Mouse (Mus musculus) heart, adult 2 months (tissue): ENCODE measurements around the gene Trim33. TPM values are rescaled to one million over a fixed set of nuclear protein-coding genes. Genes with fewer than 3 reads are reported as not detected.
A peak's percentile ranks its signal among the peaks of the same experiment; 100 is the strongest.

ENCODE experiments used
- DNase-seq, 2 experiments: peaks; one replicate each; pipeline ENCODE4 v3.0.0; 2021
- H3K27ac ChIP-seq: fragments of 200-600 bp; 2 replicates; pipeline ENCODE4 v1.8.1; 2022
- H3K27me3 ChIP-seq: fragments of 200-500 bp; 2 replicates; pipeline ENCODE4 v1.6.1; 2012; ENCODE audit warnings: mild to moderate bottlenecking, low read length, inconsistent platforms, mixed read lengths; ENCODE audit not compliant: control insufficient read depth, insufficient read depth
- H3K36me3 ChIP-seq: fragments of 200-500 bp; 2 replicates; pipeline ENCODE4 v1.6.1; 2012; ENCODE audit warnings: low read length, inconsistent platforms; ENCODE audit not compliant: control insufficient read depth, insufficient read depth
- H3K4me1 ChIP-seq: fragments of 200-500 bp; 2 replicates; pipeline ENCODE4 v1.6.1; 2011; ENCODE audit warnings: low read length; ENCODE audit not compliant: control insufficient read depth, insufficient read depth
- H3K4me3 ChIP-seq: fragments of 200-600 bp; 2 replicates; pipeline ENCODE4 v1.8.1; 2022
- H3K79me2 ChIP-seq: fragments of 200-500 bp; replicated peaks from 2 replicates; pipeline ENCODE4 v1.6.1; 2012; ENCODE audit warnings: mild to moderate bottlenecking, inconsistent platforms, low read length, moderate library complexity, mixed read lengths; ENCODE audit not compliant: control insufficient read depth, insufficient read depth
- H3K9ac ChIP-seq: fragments of 200-500 bp; 2 replicates; pipeline ENCODE4 v1.6.1; 2012; ENCODE audit warnings: low read depth, mild to moderate bottlenecking, control low read depth, inconsistent platforms, low read length, mixed read lengths
- CTCF ChIP-seq: fragments of 200-600 bp; IDR thresholded peaks from 2 replicates; pipeline ENCODE4 v1.8.1; 2022; ENCODE audit warnings: antibody characterized with exemption, mild to moderate bottlenecking, moderate library complexity
- EP300 ChIP-seq: fragments of 200-500 bp; IDR thresholded peaks from 2 replicates; pipeline ENCODE4 v1.6.1; 2011; ENCODE audit warnings: low read depth, low read length, control low read depth; ENCODE audit not compliant: insufficient read depth
- POLR2A ChIP-seq: fragments of 200-500 bp; IDR thresholded peaks from 2 replicates; pipeline ENCODE4 v1.6.1; 2011; ENCODE audit warnings: mild to moderate bottlenecking, low read depth, low read length, control low read depth; ENCODE audit not compliant: insufficient read depth
- WGBS: fragments of 180-500 bp; shearing (Covaris S2); methylation state at CpG from one replicate; pipeline ENCODE4 v1.1.7; 2018; 5-methylcytosine and 5-hydroxymethylcytosine counted together
- intact Hi-C: fragments of 180-260 bp; cut with DNase I; formaldehyde crosslinking; loops from one replicate; pipeline ENCODE4 v1.15.1; 2025
- long read RNA-seq: library from polyadenylated mRNA; stranded (forward); transcript quantifications from one replicate; pipeline ENCODE4 v2.0.0, GENCODE M21; 2021
- polyA plus RNA-seq: library from polyadenylated mRNA; depleted of rRNA; stranded (reverse); fragments of >200 nt; gene quantifications from 2 replicates; pipeline ENCODE4 v1.2.3, GENCODE M21; 2012; rRNA removed
- total RNA-seq, 2 experiments: library from RNA; stranded (reverse); gene quantifications; 2 replicates each; pipeline ENCODE4 v1.2.3; 2021

Trim33 gene
- total RNA-seq (10 to 100 TPM; 13.5 to 14.4 TPM), polyA plus RNA-seq (4.6 and 10.5 TPM in 2 replicates)
- long read RNA-seq, partial matches to known transcripts, result 1 of 1 reads
- long read RNA-seq, other reads (novel, unspliced or antisense), result 0 of 1 reads

DNA sequence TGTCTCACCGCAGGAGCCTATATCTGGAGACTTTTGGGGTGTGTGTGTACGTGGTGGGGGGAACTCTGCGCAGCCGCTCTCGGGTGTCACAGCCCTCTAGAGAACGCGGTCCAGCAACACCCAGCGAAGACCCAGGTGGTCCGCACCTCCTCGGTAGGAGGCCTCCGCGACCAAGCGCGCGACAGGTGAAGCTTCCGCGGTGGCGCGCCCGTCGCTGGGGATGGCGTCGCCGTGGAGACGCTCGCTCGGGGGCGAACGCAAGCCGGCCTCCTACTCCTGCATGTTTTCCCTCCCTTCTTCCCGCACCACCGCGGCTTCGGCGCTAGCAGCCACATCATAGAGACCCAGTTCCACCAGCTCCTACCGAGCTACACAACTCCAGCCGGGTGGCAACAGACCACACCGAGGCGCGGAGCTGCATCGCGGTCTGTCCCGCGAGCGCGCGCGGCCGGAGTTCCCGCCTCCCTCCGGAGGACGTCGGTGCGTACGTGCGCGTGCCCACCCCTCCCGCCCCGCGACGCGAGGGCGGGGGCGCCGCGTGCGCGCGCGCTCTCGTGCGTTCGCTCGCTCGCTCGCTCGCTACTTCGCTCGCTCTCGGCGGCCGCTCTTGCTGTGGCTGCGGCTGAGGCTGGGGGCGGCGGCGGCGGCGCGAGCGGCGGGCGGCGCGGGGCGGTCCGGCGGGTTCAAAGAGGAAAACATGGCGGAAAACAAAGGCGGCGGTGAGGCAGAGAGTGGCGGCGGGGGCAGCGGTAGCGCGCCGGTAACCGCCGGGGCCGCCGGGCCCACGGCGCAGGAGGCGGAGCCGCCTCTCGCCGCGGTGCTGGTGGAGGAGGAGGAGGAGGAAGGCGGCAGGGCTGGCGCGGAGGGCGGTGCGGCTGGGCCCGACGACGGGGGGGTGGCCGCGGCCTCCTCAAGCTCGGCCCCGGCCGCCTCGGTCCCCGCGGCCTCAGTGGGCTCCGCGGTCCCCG lies at the start of gene Trim33:
Gene Trim33, plus strand, starts transcription at position 112 of the 968 bp plus-strand sequence.
- H3K4me3 ChIP-seq, result peak within 1 kb of the TSS; percentile 85
- no peak for TF ChIP-seq EP300
- peak; percentile 95 for TF ChIP-seq POLR2A
- peak within 1 kb of the TSS; percentile 87 for H3K27ac ChIP-seq
- H3K36me3 ChIP-seq, result peaks cover 4% of the 10 kb centered on the region; the same call in 1 of the 2 replicates
- H3K9ac ChIP-seq, result peak within 1 kb of the TSS; percentile 89
- intact Hi-C loops, result loop anchor here (5.0 to 10.0 kb wide), 2 partner anchors 107 to 255 kb away; partner anchors contain the start of genes Bcas2 and Csde1
- peaks cover 8% of the 10 kb centered on the region for H3K79me2 ChIP-seq
- no peaks in the 10 kb centered on the region for H3K27me3 ChIP-seq
- WGBS, result under 1% methylated on average over 133 of the region's 136 CpGs
- H3K4me1 ChIP-seq, result peaks cover 5% of the 10 kb centered on the region
- peak; percentile 94 for DNase-seq

DNA sequence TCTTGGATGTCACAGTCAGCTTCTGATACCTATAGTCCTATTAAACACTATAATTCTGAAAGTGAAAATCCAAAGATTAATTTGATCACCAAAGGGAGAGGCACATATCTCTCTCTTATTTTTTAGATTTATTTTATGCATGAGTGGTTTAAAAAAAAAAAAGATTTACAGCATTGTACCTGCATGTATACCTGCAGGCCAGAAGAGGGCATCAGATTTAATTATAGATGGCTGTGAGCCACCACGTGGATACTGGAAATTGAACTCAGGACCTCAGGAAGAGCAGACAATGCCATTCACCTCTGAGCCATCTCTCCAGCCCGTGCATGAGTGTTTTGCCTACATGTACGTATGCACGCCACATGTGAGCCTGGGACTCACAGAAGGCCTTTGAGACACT lies 46.7 kb upstream of the Trim33 start:
- WGBS, result 74% methylated on average over 4 of the region's 4 CpGs
- TF ChIP-seq POLR2A, result no peak
- TF ChIP-seq EP300, result no peak
- TF ChIP-seq CTCF, result no peak
- DNase-seq, result no peak
- no peak overlapping the region for H3K4me3 ChIP-seq
- no peak overlapping the region for H3K9ac ChIP-seq
- H3K27me3 ChIP-seq, result no peaks in the 10 kb centered on the region
- no peak overlapping the region for H3K27ac ChIP-seq
- H3K79me2 ChIP-seq, result no peaks in the 10 kb centered on the region
- H3K36me3 ChIP-seq, result no peaks in the 10 kb centered on the region
- intact Hi-C loops, result no loop called here
- no peaks in the 10 kb centered on the region for H3K4me1 ChIP-seq

GRCm38 (mm10) chr3:103241524-103241923 lies 37.6 kb upstream of the Trim33 start:
- no peak overlapping the region for H3K4me3 ChIP-seq

GRCm38 (mm10) chr3:103242156-103242555 lies 36.9 kb upstream of the Trim33 start:
- no peak overlapping the region for H3K27ac ChIP-seq

More at GRCm38 (mm10) chr3:103241524-103241923, 37.6 kb upstream of the Trim33 start:
- intact Hi-C loops, result no loop called here
- Histone ChIP-seq H3K27ac (no peak overlapping the region), H3K4me1 (no peaks in the 10 kb centered on the region), H3K9ac (no peak overlapping the region), H3K36me3 (no peaks in the 10 kb centered on the region), H3K27me3 (no peaks in the 10 kb centered on the region), H3K79me2 (no peaks in the 10 kb centered on the region)
- TF ChIP-seq CTCF, result no peak
- no peak for TF ChIP-seq POLR2A
- no peak for TF ChIP-seq EP300
- 88% methylated on average over 2 of the region's 2 CpGs for WGBS
- no peak for DNase-seq

DNA sequence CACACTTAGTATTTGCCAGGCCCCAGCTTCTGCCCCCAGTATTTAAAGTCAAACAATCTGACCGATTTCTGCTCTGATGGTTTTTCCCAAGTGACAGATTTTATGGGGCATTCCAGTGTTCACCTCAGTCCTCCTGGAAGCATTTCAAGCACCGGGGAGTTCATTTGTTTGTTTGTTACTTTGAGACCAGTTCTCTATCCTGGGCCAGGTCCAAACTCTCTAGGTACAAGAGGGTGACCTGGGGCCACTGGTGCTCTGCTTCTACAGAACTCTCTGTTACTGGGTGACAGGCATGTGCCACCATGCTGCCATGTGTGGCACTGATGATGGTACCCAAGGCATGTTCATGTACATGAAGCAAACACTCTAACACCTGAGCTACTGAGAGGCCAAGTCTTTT lies 35.6 kb upstream of the Trim33 start:
- Histone ChIP-seq H3K9ac (no peak overlapping the region), H3K4me1 (no peaks in the 10 kb centered on the region), H3K4me3 (no peak overlapping the region), H3K27ac (no peak overlapping the region), H3K79me2 (no peaks in the 10 kb centered on the region), H3K36me3 (no peaks in the 10 kb centered on the region), H3K27me3 (no peaks in the 10 kb centered on the region)
- TF ChIP-seq CTCF, result no peak
- no peak for TF ChIP-seq POLR2A
- no peak for TF ChIP-seq EP300
- intact Hi-C loops, result no loop called here
- WGBS, result 77% methylated on average over 2 of the region's 2 CpGs
- no peak for DNase-seq

More at GRCm38 (mm10) chr3:103242156-103242555, 36.9 kb upstream of the Trim33 start:
- no peak for TF ChIP-seq EP300
- TF ChIP-seq CTCF, result no peak
- TF ChIP-seq POLR2A, result no peak
- Histone ChIP-seq H3K4me1 (no peaks in the 10 kb centered on the region), H3K36me3 (no peaks in the 10 kb centered on the region), H3K4me3 (no peak overlapping the region), H3K9ac (no peak overlapping the region), H3K79me2 (no peaks in the 10 kb centered on the region), H3K27me3 (no peaks in the 10 kb centered on the region)
- no peak for DNase-seq
- WGBS, result 90% methylated on average over 3 of the region's 3 CpGs
- intact Hi-C loops, result no loop called here

DNA sequence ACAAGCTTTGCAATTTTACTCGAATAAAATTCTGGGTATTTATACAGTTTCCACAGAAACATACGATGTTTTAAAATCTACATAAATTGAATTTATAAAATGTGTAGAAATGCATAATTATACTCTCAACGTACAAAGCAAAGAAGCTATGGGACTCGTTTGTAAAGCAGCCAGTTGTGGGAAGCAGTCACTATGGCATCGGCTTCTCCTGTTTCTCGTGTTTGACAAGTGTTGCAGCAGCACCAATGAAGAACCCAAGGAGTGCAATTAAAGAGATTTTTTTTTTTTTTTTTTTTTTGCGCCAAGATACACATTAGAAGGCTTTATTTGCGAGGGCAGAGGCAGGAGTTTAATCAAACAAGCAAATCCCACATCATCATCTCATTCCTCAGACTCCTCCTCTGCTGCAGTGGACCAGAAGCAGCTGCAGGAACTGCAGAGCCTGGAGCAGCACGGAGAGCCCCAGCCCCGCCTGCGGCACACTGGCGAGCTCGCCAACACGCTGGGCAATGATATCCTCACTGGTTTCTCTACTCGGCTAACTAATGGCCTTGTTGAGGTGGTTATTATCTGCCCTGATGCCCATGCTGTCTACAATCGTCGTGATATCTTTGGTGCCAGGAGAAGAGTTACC lies 32.3 kb upstream of the Trim33 start:
- Histone ChIP-seq H3K36me3 (no peaks in the 10 kb centered on the region), H3K79me2 (no peaks in the 10 kb centered on the region), H3K4me1 (no peaks in the 10 kb centered on the region), H3K9ac (no peak overlapping the region), H3K4me3 (no peak overlapping the region), H3K27me3 (no peaks in the 10 kb centered on the region), H3K27ac (no peak overlapping the region)
- WGBS, result 75% methylated on average over 17 of the region's 17 CpGs
- intact Hi-C loops, result no loop called here
- DNase-seq, result no peak
- no peak for TF ChIP-seq CTCF
- no peak for TF ChIP-seq EP300
- TF ChIP-seq POLR2A, result no peak
